Mouse (Mus musculus) midbrain, embryonic 11.5 days (tissue): ENCODE results near the gene Lyplal1. TPM values are rescaled to one million over a fixed set of nuclear protein-coding genes. Genes with fewer than 3 reads are reported as not detected.

Experiments used
- ATAC-seq: fragments of 200-750 bp; cut with Nextera tagmentation; 2 replicates; pipeline ENCODE4 v1.8.0; 2017; ENCODE audit warnings: moderate TSS enrichment, moderate library complexity; ENCODE audit not compliant: low FRiP score
- DNase-seq: peaks from one replicate; pipeline ENCODE4 v3.0.0; 2015; ENCODE audit warnings: low spot score; ENCODE audit errors: missing footprints
- H3K27ac ChIP-seq: fragments of 300-500 bp; sonication (generic); 2 replicates; pipeline ENCODE4 v1.5.1; 2014; ENCODE audit warnings: low read depth, low read length
- H3K27me3 ChIP-seq: fragments of 300-500 bp; sonication (generic); 2 replicates; pipeline ENCODE4 v1.6.1; 2014; ENCODE audit warnings: mild to moderate bottlenecking, low read length, moderate library complexity, mixed read lengths; ENCODE audit not compliant: control insufficient read depth, insufficient read depth
- H3K36me3 ChIP-seq: fragments of 300-500 bp; sonication (generic); 2 replicates; pipeline ENCODE4 v1.6.1; 2014; ENCODE audit warnings: mild to moderate bottlenecking, low read length, moderate library complexity, mixed read lengths; ENCODE audit not compliant: control insufficient read depth, insufficient read depth
- H3K4me1 ChIP-seq: fragments of 300-500 bp; sonication (generic); 2 replicates; pipeline ENCODE4 v1.6.1; 2014; ENCODE audit warnings: low read length; ENCODE audit not compliant: control insufficient read depth, insufficient read depth
- H3K4me2 ChIP-seq: fragments of 300-500 bp; sonication (generic); 2 replicates; pipeline ENCODE4 v1.6.1; 2014; ENCODE audit warnings: mild to moderate bottlenecking, moderate library complexity
- H3K4me3 ChIP-seq: fragments of 300-500 bp; sonication (generic); 2 replicates; pipeline ENCODE4 v1.5.1; 2014; ENCODE audit warnings: low read depth, low read length
- H3K9ac ChIP-seq: fragments of 300-500 bp; sonication (generic); 2 replicates; pipeline ENCODE4 v1.6.1; 2014; ENCODE audit warnings: low read length
- H3K9me3 ChIP-seq: fragments of 300-500 bp; sonication (generic); 2 replicates; pipeline ENCODE4 v1.6.1; 2016; ENCODE audit warnings: low read length; ENCODE audit not compliant: control insufficient read depth
- WGBS: fragments of 180-500 bp; shearing (Covaris S2); extraction: QIAGEN DNeasy Blood & Tissue Kit; methylation state at CpG from one replicate; pipeline ENCODE4 v1.1.7; 2014; 5-methylcytosine and 5-hydroxymethylcytosine counted together
- polyA plus RNA-seq: library from polyadenylated mRNA; unstranded; fragments of >200 nt; fragmentation: Nextera tagmentation; extraction: Ambion mirVana; gene quantifications from 2 replicates; pipeline ENCODE4 v1.2.1, GENCODE M21; 2014

Lyplal1 gene
- polyA plus RNA-seq, 1 experiment from 2014 or later: 20.7 TPM

DNA sequence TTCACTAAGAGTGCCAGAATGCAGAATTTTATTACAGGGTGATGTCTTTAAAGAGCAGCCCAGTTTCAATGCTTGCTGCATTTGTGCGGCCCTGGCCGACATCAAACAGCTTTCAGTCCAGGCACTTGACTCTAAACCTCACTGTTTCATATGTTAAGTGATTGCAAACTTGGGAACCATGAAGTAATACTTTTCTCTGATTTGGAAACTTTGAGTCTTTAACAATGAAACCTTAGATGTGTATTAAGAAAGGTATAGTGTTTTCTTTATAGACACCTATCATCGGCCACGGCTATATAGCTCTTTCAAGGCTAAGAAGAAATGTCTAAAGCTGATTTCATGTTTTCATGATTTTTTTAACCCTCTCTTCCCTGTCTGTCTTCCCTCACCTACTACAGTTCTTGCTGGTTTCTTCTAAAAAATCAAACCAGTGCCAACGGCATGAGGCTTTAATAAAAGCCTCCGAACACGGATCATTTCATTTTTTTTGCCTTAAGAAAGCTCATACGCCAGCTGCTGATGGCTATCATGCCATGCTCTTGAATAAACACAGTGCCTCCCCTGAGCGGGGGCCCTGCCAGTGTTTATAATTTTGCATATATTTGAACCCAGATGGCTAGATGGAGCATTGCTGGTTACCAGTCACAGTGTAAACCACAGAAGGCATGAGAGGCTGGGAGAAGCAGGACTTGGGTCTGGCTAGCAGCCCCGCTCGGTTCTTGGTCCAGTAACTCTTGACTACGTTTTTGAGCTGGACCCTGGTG lies 63.6 kb downstream of the Lyplal1 start:
- 91% methylated on average over 12 of the region's 12 CpGs for WGBS
- DNase-seq (no peak), ATAC-seq (no peak)
- H3K27me3 ChIP-seq: no peaks in the 10 kb centered on the region
- no peak overlapping the region for H3K4me3 ChIP-seq
- no peaks in the 10 kb centered on the region for H3K9me3 ChIP-seq
- no peaks in the 10 kb centered on the region for H3K4me1 ChIP-seq
- no peak overlapping the region for H3K9ac ChIP-seq
- no peaks in the 10 kb centered on the region for H3K36me3 ChIP-seq
- H3K27ac ChIP-seq: no peak overlapping the region
- H3K4me2 ChIP-seq: no peak overlapping the region

DNA sequence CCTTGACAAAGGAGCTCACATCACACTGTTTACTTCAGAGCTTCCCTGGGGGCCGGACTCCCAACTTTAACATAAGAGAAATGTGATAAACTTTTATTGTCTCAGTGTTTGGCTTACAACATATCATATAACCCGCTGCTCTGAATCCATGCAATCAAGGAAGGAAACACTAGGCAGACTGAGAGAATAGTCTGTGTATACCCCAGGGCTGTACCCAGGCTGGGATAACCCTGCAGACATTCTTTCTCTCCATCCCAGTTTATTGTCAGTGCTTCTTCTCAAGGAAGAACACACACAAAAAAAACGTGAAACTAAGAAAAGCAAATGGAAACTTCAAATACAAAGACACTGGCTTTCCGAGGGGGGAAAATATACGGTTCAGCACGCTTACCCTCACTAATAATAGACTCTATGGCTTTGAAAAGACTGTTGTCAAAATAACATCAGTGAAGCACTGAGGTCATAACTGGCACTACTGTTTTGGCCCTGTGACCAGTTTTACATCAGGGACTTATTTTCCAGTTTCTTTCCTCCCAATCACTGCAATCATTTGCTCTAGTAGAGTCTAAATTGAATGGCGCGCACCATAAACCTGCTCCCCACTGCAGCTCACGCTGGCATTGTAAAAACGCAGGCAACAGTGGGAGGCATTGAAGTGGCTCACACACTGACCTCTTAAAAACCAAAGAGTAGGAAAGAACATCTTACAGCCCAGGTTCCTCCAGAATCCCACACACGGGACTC lies 73.2 kb downstream of the Lyplal1 start:
- Histone ChIP-seq H3K36me3 (no peaks in the 10 kb centered on the region), H3K9me3 (no peaks in the 10 kb centered on the region), H3K4me2 (no peak overlapping the region), H3K4me1 (no peaks in the 10 kb centered on the region; the same call in 1 of the 2 replicates), H3K9ac (no peak overlapping the region), H3K4me3 (no peak overlapping the region), H3K27ac (no peak overlapping the region), H3K27me3 (no peaks in the 10 kb centered on the region)
- ATAC-seq (no peak), DNase-seq (no peak)
- 88% methylated on average over 11 of the region's 11 CpGs for WGBS

DNA sequence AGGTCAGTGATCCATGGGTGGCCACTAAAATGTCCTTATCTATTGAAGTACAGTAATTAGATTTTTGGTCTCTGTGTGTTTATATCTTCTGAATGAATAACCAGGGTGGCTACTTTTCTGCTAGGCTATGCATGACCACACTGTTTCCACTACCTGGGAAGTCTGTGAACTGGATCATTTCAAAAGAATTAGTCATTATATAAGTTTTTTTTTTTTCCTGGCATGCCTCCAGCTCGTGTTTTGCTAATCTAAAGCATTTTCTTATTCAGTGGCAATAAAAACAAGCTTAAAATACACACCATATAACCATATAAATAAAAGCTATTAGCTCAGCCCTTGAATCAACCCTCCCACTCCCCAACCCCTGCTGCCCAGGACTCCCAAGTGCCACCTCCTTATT lies 75.3 kb downstream of the Lyplal1 start:
- 70% methylated on average over 1 of the region's 1 CpGs for WGBS
- Histone ChIP-seq H3K9ac (no peak overlapping the region), H3K9me3 (no peaks in the 10 kb centered on the region), H3K36me3 (no peaks in the 10 kb centered on the region), H3K4me2 (no peak overlapping the region), H3K4me3 (no peak overlapping the region), H3K4me1 (no peaks in the 10 kb centered on the region; the same call in 1 of the 2 replicates), H3K27me3 (no peaks in the 10 kb centered on the region), H3K27ac (no peak overlapping the region)
- ATAC-seq (no peak), DNase-seq (no peak)
